Mouse (Mus musculus) hindbrain, embryonic 16.5 days (tissue): Measurements from ENCODE around the gene Olfr649. TPM values are rescaled to one million over a fixed set of nuclear protein-coding genes. Genes with fewer than 3 reads are reported as not detected.
A peak's percentile ranks its signal among the peaks of the same experiment; 100 is the strongest.

Experiments used
- ATAC-seq: fragments of 200-750 bp; cut with Nextera tagmentation; 2 replicates; pipeline ENCODE4 v1.8.0; 2017; ENCODE audit warnings: moderate TSS enrichment, moderate library complexity
- H3K27ac ChIP-seq: fragments of 300-500 bp; sonication (generic); 2 replicates; pipeline ENCODE4 v1.5.1; 2014; ENCODE audit warnings: low read depth, mild to moderate bottlenecking, control low read depth, low read length, moderate library complexity
- H3K27me3 ChIP-seq: fragments of 300-500 bp; sonication (generic); replicated peaks from 2 replicates; pipeline ENCODE4 v1.6.1; 2014; ENCODE audit warnings: low read length; ENCODE audit not compliant: control insufficient read depth, insufficient read depth
- H3K36me3 ChIP-seq: fragments of 300-500 bp; sonication (generic); 2 replicates; pipeline ENCODE4 v1.6.1; 2014; ENCODE audit warnings: mild to moderate bottlenecking, low read length, moderate library complexity, mixed read lengths; ENCODE audit not compliant: control insufficient read depth, insufficient read depth
- H3K4me1 ChIP-seq: fragments of 300-500 bp; sonication (generic); 2 replicates; pipeline ENCODE4 v1.6.1; 2014; ENCODE audit warnings: low read depth, low read length; ENCODE audit not compliant: control insufficient read depth, insufficient read depth
- H3K4me2 ChIP-seq: fragments of 300-500 bp; sonication (generic); 2 replicates; pipeline ENCODE4 v1.6.1; 2014; ENCODE audit warnings: mild to moderate bottlenecking, low read length, control low read depth, moderate library complexity
- H3K4me3 ChIP-seq: fragments of 300-500 bp; sonication (generic); 2 replicates; pipeline ENCODE4 v1.5.1; 2014; ENCODE audit warnings: mild to moderate bottlenecking, low read length, control low read depth, moderate library complexity
- H3K9ac ChIP-seq: fragments of 300-500 bp; sonication (generic); 2 replicates; pipeline ENCODE4 v1.6.1; 2014; ENCODE audit warnings: low read depth, mild to moderate bottlenecking, control low read depth, low read length, moderate library complexity
- H3K9me3 ChIP-seq: fragments of 300-500 bp; sonication (generic); 2 replicates; pipeline ENCODE4 v1.6.1; 2014; ENCODE audit warnings: mild to moderate bottlenecking, low read length, moderate library complexity; ENCODE audit not compliant: control insufficient read depth
- WGBS: fragments of 180-500 bp; shearing (Covaris S2); extraction: QIAGEN DNeasy Blood & Tissue Kit; methylation state at CpG from one replicate; pipeline ENCODE4 v1.1.7; 2014; 5-methylcytosine and 5-hydroxymethylcytosine counted together
- polyA plus RNA-seq: library from polyadenylated mRNA; unstranded; fragments of >200 nt; fragmentation: Nextera tagmentation; extraction: Ambion mirVana; gene quantifications from 2 replicates; pipeline ENCODE4 v1.2.1, GENCODE M21; 2015

Olfr649 gene
- not detected in 2 replicates for polyA plus RNA-seq

DNA sequence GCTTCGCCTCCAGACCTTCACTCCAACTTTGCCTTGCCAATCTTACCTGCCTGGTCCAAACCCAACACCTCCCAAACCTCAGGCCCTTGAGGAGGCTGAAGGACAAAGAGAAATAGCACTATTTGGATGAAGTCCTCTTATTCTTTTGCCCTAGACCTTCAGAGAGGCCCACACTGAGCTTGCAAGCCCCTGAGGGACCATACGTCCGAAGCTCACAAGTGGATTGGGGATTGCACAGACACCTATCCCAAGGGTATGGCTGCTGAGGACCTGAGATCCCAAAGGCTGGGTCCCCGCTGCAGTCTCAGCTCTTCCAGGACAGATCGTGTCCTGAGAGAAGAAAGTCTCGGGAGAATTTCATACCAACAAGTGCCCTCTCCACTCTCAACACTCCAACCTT, at the start of gene Olfr649:
Gene Olfr649, minus strand, starts transcription at position 101 of the 400 bp plus-strand sequence.
- Histone ChIP-seq H3K4me1 (no peaks in the 10 kb centered on the region), H3K27me3 (no peaks in the 10 kb centered on the region), H3K36me3 (no peaks in the 10 kb centered on the region), H3K4me2 (no peak within 1 kb of the TSS), H3K4me3 (no peak within 1 kb of the TSS), H3K9me3 (no peaks in the 10 kb centered on the region), H3K27ac (no peak within 1 kb of the TSS), H3K9ac (no peak within 1 kb of the TSS)
- no peak for ATAC-seq
- 86% methylated on average over 6 of the region's 6 CpGs for WGBS

DNA sequence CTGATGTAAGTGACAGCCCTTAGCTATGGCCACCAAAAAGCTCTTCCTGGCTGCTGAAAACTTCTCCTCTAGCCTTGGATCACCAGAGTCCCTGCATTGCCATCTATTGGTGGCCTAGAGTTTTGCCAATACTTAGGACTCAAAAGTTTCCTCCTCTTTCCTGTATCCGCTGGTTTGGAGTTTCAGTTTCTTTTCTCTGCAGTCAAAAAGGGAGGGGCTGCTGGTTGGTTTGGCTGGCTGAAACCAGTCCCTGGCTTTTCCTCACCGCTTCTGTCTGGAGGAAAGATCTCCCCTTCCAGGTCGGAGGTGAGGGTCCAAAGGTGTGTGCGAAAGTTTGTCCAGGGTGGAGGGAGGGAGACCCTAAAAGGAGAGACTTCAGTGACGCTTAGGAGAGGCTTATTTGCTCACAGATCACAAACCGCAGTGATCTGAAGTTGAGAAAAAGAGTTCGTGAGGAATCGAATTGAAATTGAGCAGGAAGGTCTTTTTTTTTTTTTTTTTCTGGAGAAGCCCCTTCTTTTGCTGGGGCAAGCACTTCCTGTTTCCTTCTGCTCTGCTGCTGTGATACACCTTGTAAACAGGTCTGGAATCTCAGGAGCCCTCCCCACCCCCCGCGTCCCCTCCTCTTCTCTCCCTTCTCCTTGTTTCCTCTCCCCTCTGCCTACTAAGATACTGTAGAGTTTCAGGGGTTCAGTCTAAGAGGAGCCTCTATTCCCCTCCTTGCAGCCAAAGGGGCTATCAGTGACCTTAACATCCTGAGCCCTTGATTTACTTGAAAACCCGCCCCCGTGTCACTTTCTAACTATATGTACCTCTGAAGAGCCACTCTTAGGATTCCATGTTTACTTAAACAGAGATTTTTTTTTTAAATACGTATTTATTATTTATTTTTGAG, 48.7 kb upstream of the Olfr649 start, which contains the start of gene Trim34a:
Gene Trim34a, plus strand, starts transcription at position 171 of the 895 bp plus-strand sequence.
- peak within 1 kb of the TSS; percentile 39 for H3K4me2 ChIP-seq
- peak within 1 kb of the TSS; percentile 38 for H3K4me3 ChIP-seq
- no peaks in the 10 kb centered on the region for H3K27me3 ChIP-seq
- no peaks in the 10 kb centered on the region for H3K9me3 ChIP-seq
- peak; percentile 82 for ATAC-seq
- peak within 1 kb of the TSS; percentile 35 for H3K9ac ChIP-seq
- no peaks in the 10 kb centered on the region for H3K36me3 ChIP-seq
- no peak within 1 kb of the TSS for H3K27ac ChIP-seq
- 11% methylated on average over 13 of the region's 13 CpGs for WGBS
- H3K4me1 ChIP-seq, result no peaks in the 10 kb centered on the region

DNA sequence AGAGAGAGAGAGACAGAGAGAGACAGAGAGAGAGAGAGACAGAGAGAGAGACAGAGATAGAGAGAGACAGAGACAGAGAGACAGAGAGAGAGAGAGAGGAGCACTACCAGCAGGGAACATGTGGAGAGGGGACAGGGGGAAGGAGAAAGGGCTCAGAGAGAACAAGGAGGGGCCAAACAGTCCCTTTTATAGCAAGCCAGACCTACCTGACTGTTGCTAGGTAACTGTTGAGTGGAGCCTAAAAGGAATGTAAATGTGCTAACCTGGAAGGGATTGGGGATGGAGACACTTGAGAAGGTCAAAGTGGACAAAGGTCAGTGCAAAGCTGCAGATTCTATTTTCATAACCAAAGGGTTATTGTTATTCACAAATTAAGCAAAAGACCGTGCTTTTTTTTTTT, 47.8 kb upstream of the Olfr649 start:
- Histone ChIP-seq H3K9ac (no peak overlapping the region), H3K4me3 (no peak overlapping the region), H3K9me3 (no peaks in the 10 kb centered on the region), H3K4me1 (no peaks in the 10 kb centered on the region), H3K27ac (no peak overlapping the region), H3K4me2 (no peak overlapping the region), H3K36me3 (no peaks in the 10 kb centered on the region), H3K27me3 (no peaks in the 10 kb centered on the region)
- 78% methylated on average over 1 of the region's 1 CpGs for WGBS
- no peak for ATAC-seq

DNA sequence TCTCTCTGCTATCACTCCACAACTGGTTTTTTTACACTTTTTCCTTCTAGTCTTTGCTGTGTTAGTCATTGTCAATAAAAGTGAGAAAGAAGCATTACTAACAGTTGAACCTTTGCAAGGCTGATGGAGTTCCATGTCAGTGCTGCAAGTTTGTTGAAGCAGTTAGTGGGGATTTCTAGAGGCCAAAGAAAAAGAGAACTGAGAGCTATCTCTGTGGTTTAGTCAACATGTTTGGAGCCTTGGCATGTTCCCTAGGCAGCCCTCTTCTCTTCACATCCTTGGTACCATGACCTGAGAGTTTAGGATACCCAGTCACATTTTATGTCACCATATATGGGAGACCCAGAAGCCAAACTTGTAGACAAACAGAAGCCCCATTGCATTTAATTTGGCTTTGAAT, 45.1 kb upstream of the Olfr649 start:
- Histone ChIP-seq H3K9ac (no peak overlapping the region), H3K27me3 (no peaks in the 10 kb centered on the region), H3K4me1 (no peaks in the 10 kb centered on the region), H3K36me3 (no peaks in the 10 kb centered on the region), H3K27ac (no peak overlapping the region), H3K4me3 (no peak overlapping the region), H3K9me3 (no peaks in the 10 kb centered on the region), H3K4me2 (no peak overlapping the region)
- no peak for ATAC-seq

DNA sequence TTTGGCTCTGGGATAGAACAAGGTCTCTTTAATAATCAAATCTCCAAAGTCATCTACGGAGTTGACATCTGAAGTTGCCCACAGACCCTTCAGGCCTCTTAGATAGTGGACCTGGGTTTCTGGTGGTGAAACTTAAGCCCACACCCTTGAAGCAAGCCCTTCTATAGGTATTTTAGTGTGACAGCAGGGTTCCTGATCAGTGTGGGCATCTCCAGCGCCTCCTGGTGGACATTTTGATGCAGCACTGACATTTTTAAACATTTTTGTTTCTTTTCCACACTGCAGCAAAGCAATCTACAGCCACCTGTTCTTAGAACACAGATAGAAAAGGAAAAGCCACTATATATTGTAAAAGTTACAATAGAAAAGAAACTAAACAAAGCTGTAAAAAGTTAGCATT, 35.4 kb upstream of the Olfr649 start:
- Histone ChIP-seq H3K27ac (no peak overlapping the region), H3K9me3 (no peaks in the 10 kb centered on the region), H3K27me3 (no peaks in the 10 kb centered on the region), H3K36me3 (no peaks in the 10 kb centered on the region), H3K9ac (no peak overlapping the region), H3K4me3 (no peak overlapping the region), H3K4me2 (no peak overlapping the region), H3K4me1 (no peaks in the 10 kb centered on the region)
- no peak for ATAC-seq
- 41% methylated on average over 2 of the region's 2 CpGs for WGBS

DNA sequence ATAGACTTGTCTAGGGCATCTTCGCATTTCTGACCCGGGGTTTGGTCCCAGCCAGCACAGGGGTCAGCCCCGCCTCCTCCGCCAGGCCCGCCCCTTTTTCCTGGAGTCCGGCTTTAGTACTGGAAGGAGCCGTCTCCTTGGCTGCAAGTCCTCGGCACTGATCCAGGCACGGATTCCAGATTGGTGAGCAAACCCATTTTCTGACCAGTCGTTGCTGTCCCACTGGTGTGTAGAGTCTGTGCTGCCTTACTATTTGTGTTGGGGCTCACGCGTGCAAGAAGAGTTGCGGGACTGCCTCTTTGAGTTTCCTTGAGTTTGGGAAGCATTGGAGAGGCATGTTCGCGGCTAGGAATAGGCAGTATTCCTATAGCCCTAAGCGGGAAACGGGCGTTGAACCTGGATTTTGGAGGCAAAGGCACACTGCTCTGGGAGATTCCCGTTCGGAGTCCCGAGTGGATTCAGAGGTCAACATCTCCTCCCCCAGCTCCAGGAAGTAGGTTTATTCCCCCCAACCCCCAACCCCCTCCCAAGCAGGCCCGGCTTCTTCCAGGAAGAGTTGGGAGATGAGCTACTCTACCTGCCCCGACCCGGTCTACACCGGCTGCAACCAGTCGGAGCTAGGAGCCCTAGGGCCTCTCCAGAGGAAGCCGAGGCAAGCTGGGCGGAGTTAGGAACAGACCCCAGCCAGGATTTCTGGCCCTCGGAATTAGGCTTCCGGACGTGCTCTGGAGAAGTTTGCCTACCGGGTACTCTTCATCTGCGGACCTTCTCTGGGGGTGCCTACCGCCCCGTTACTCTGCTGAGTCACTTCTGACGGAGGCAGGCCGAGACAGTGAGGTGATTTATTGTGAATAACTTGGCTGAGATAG, 23.1 kb upstream of the Olfr649 start, which contains the start of gene Trim6:
Gene Trim6, plus strand, starts transcription at position 93 of the 869 bp plus-strand sequence.
- Histone ChIP-seq H3K9me3 (no peaks in the 10 kb centered on the region), H3K4me2 (peak within 1 kb of the TSS; percentile 57), H3K36me3 (no peaks in the 10 kb centered on the region), H3K27me3 (no peaks in the 10 kb centered on the region), H3K4me1 (peaks cover 3% of the 10 kb centered on the region; the same call in 1 of the 2 replicates), H3K27ac (no peak within 1 kb of the TSS), H3K4me3 (peak within 1 kb of the TSS; percentile 35), H3K9ac (peak within 1 kb of the TSS; percentile 39)
- peak; percentile 63 for ATAC-seq
- 4% methylated on average over 37 of the region's 37 CpGs for WGBS

DNA sequence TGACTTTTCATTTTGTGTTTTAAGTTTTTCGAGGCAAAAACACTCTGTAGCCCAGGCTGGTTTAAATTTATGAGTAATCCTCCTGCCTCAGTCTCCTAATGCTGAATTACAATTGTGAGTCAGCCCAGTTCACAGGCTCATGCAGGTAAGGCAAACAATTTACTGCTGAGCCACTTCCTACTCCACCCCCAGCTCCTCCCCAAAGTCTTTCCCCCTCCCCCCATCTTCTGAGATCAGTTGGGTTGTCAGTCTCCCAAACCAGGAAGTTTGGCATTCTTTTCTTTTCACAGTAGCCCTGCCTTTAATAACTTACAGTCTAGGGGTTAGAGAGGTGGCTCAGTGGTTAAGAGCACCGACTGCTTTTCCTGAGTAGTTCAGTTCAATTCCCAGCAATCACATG, 22.1 kb upstream of the Olfr649 start:
- no peak overlapping the region for H3K4me2 ChIP-seq
- no peak overlapping the region for H3K27ac ChIP-seq
- no peak overlapping the region for H3K9ac ChIP-seq
- ATAC-seq, result no peak
- no peaks in the 10 kb centered on the region for H3K36me3 ChIP-seq
- no peaks in the 10 kb centered on the region for H3K27me3 ChIP-seq
- no peaks in the 10 kb centered on the region for H3K9me3 ChIP-seq
- no peak overlapping the region for H3K4me3 ChIP-seq
- WGBS, result 79% methylated on average over 2 of the region's 2 CpGs
- peaks cover 3% of the 10 kb centered on the region; the same call in 1 of the 2 replicates for H3K4me1 ChIP-seq

DNA sequence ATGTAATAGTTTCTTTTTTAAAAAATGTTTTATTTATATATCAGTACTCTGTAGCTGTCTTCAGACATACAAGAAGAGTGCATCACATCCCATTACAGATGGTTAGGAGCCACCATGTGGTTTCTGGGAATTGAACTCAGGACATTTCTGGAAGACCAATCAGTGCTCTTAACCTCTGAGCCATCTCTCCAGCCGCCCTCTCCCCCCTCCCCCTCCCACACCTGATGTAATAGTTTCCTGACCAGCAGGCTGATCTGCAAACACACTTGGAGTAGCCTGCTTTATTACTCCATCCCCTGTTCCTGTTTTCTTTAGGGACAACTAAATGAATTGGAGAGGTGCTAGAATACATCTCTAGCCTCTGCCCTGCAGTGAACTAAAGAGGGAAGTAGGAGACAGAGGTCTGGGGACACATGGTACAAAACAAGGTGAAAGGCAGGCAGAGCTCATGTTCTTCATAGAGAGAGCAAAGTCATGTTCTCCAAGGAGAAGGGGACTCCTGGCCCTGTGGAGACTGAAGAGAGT, 20.3 kb upstream of the Olfr649 start:
- no peak for ATAC-seq
- Histone ChIP-seq H3K9me3 (no peaks in the 10 kb centered on the region), H3K4me3 (no peak overlapping the region), H3K9ac (no peak overlapping the region), H3K27ac (no peak overlapping the region), H3K4me2 (no peak overlapping the region), H3K4me1 (peaks cover 3% of the 10 kb centered on the region; the same call in 1 of the 2 replicates), H3K27me3 (no peaks in the 10 kb centered on the region), H3K36me3 (no peaks in the 10 kb centered on the region)
- 55% methylated on average over 1 of the region's 1 CpGs for WGBS

DNA sequence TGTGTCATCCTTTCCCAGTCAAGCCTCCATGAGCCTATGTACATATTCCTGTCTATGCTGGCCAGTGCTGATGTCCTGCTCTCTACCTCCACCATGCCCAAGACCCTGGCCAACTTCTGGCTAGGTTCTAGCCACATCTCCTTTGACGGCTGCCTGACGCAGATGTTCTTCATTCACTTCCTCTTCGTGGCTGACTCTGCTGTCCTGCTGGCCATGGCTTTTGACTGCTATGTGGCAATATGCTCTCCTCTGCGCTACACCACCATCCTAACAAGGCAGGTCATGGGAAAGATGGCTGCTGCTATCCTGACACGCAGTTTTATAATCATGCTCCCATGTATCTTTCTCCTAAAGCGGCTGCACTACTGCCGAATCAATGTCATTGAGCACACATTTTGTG, 10.4 kb upstream of the Olfr649 start:
- H3K27me3 ChIP-seq, result no peaks in the 10 kb centered on the region
- no peak overlapping the region for H3K4me3 ChIP-seq
- no peak overlapping the region for H3K27ac ChIP-seq
- no peak overlapping the region for H3K9ac ChIP-seq
- WGBS, result 95% methylated on average over 7 of the region's 7 CpGs
- no peaks in the 10 kb centered on the region for H3K9me3 ChIP-seq
- no peaks in the 10 kb centered on the region for H3K36me3 ChIP-seq
- ATAC-seq, result no peak
- no peaks in the 10 kb centered on the region for H3K4me1 ChIP-seq
- no peak overlapping the region for H3K4me2 ChIP-seq
